Mouse (Mus musculus): ENCODE measurements at regions not wholly inside any gene's neighbourhood (a gene's known extent, or its start where the extent isn't known, plus 50 kb on each side); places are given as distances from the start of the nearest gene placed in this dataset.

DNA sequence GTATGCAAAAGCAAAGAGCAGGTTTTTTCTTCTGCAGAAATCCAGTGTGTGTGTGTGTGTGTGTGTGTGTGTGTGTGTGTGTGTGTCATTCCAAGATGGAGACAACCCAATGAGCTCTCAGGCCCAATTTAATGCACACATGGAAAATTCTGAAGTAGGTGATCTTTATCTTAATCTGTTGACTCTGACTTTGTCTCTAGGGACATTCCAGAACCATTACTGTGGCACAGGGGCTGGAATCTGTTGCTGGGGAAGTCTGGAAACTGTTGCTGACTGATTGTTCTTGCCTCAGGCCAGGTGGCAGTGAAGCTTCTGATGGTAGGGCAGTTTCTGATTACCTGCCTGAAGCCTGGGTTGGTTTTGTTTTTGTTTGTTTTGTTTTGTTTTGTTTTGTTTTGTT lies 3850.8 kb downstream of the 9330182O14Rik start:
- TF ChIP-seq POLR2A (IDR thresholded peaks at IDR 0.05; ENCODE audit: insufficient read depth, low read depth, low read length): no peak
- no peak for TF ChIP-seq CTCF (IDR thresholded peaks at IDR 0.05; ENCODE audit: insufficient read depth, low read depth, low read length)
